Comparison of ENCODE assay signal across 8 mouse cellular contexts in the genomic region with DNA sequence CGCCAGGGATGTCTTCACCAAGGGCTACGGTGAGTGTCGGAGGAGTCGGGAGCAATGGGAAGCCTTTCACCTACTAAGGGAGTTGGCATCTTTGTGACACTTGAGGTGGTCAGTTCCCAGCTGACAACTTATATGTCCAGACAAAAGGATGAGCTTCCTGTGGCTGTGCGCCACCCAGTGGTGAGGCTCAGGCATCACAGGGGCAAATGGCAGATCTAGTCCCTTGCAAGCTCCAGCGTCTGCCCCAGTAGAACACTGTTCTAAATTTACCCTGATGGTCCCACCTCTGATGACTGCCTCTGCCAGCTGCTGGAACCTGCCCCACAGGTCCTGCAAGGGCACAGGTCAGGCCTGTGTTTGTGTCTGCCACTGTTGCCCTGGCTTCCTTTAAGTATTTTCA. TPM values are rescaled to one million over a fixed set of nuclear protein-coding genes. Genes with fewer than 3 reads are reported as not detected.
A peak's percentile ranks its signal among the peaks of the same experiment; 100 is the strongest.
DNase-seq lines count a peak whose midpoint lies in the region; ATAC-seq and TF ChIP-seq lines count a peak whose summit lies in the region.

No protein-coding gene starts in this region.

- ATAC-seq in midbrain, postnatal 0 days (ENCODE audit: low FRiP score) = no peak
- ATAC-seq in stomach, embryonic 16.5 days (ENCODE audit: insufficient read depth, low FRiP score) = peak; percentile 5; the same call in 1 of the 2 replicates

- H3K4me1 ChIP-seq in midbrain, postnatal 0 days (ENCODE audit: insufficient read depth, low read length) = no peaks in the 10 kb centered on the region
- peaks cover 11% of the 10 kb centered on the region for H3K4me1 ChIP-seq in stomach, embryonic 16.5 days (ENCODE audit: control insufficient read depth, insufficient read depth, low read length)

- H3K4me2 ChIP-seq in midbrain, postnatal 0 days (ENCODE audit: low read depth, low read length, poor library complexity, severe bottlenecking) = no peak overlapping the region
- no peak overlapping the region for H3K4me2 ChIP-seq in stomach, embryonic 16.5 days (ENCODE audit: low read depth, low read length)

- intact Hi-C loops in gastrocnemius, postnatal 36 days (cut with DNase I) = no loop called here

- TF ChIP-seq CTCF in midbrain, postnatal 0 days (IDR thresholded peaks at IDR 0.05) = peak; percentile 80

- H3K9ac ChIP-seq in midbrain, postnatal 0 days (replicated peaks; ENCODE audit: low read length, poor library complexity, severe bottlenecking) = no peak overlapping the region
- no peak overlapping the region for H3K9ac ChIP-seq in stomach, embryonic 16.5 days (ENCODE audit: low read length)

- no peaks in the 10 kb centered on the region for H3K9me3 ChIP-seq in midbrain, postnatal 0 days (ENCODE audit: low read length)
- H3K9me3 ChIP-seq in stomach, embryonic 16.5 days (replicated peaks; ENCODE audit: control insufficient read depth, low read length) = no peaks in the 10 kb centered on the region

- DNase-seq in cerebellum, postnatal 14 days = peak; percentile 69 to 78
- no peak for DNase-seq in cerebellum, adult 9-10 months
- DNase-seq in B cell, adult 2 months = peak; percentile 71
- DNase-seq in adrenal gland, postnatal 4 days (ENCODE audit: low spot score in 2 of 2) = peak; percentile 39 to 49
- peak; percentile 68 for DNase-seq in gastrocnemius, postnatal 36 days
- DNase-seq in kidney, postnatal 10 days = peak; percentile 78
- DNase-seq in midbrain, postnatal 0 days (ENCODE audit: low spot score) = peak; percentile 58

- H3K36me3 ChIP-seq in midbrain, postnatal 0 days (ENCODE audit: insufficient read depth, low read length) = peaks cover 24% of the 10 kb centered on the region
- peaks cover 27% of the 10 kb centered on the region for H3K36me3 ChIP-seq in stomach, embryonic 16.5 days (ENCODE audit: control insufficient read depth, insufficient read depth, low read length)

- WGBS in midbrain, postnatal 0 days = 71% methylated on average over 6 of the region's 6 CpGs
- WGBS in stomach, embryonic 16.5 days = 62% methylated on average over 6 of the region's 6 CpGs

- H3K4me3 ChIP-seq in midbrain, postnatal 0 days (ENCODE audit: low read depth, low read length) = no peak overlapping the region
- H3K4me3 ChIP-seq in stomach, embryonic 16.5 days (replicated peaks; ENCODE audit: low read length) = no peak overlapping the region

- H3K27me3 ChIP-seq in midbrain, postnatal 0 days (ENCODE audit: insufficient read depth, low read length) = no peaks in the 10 kb centered on the region
- no peaks in the 10 kb centered on the region for H3K27me3 ChIP-seq in stomach, embryonic 16.5 days (ENCODE audit: control insufficient read depth, insufficient read depth, low read length)

- H3K27ac ChIP-seq in midbrain, postnatal 0 days (ENCODE audit: low read depth, low read length) = no peak overlapping the region
- H3K27ac ChIP-seq in stomach, embryonic 16.5 days (ENCODE audit: low read length) = no peak overlapping the region

RNA-seq across cellular contexts. Expression of gene Vdac1, which starts 13.7 kb away (rescaled TPM):
- 100 to 1,000 TPM; 323 to 340 TPM for total RNA-seq in adrenal gland, postnatal 4 days (2021)
- total RNA-seq in gastrocnemius, postnatal 36 days (2021) = 1,000 to 10,000 TPM; 1,307 to 1,453 TPM
- total RNA-seq in midbrain, postnatal 0 days (2014; rRNA removed) = 337 and 343 TPM in 2 replicates
- polyA plus RNA-seq in midbrain, postnatal 0 days (2015; fragmentation: Nextera tagmentation; extraction: Ambion mirVana) = 412 and 433 TPM in 2 replicates
- 280 and 325 TPM in 2 replicates for polyA plus RNA-seq in stomach, embryonic 16.5 days (2015; fragmentation: Nextera tagmentation; extraction: Ambion mirVana)

RNA-seq across cellular contexts. Expression of gene 9530068E07Rik, which starts 21.9 kb away (rescaled TPM):
- total RNA-seq in adrenal gland, postnatal 4 days (2021) = 100 to 1,000 TPM; 181 to 192 TPM
- 10 to 100 TPM; 41.4 to 47.0 TPM for total RNA-seq in gastrocnemius, postnatal 36 days (2021)
- 125 and 127 TPM in 2 replicates for total RNA-seq in midbrain, postnatal 0 days (2014; rRNA removed)
- polyA plus RNA-seq in midbrain, postnatal 0 days (2015; fragmentation: Nextera tagmentation; extraction: Ambion mirVana) = 133 and 134 TPM in 2 replicates
- polyA plus RNA-seq in stomach, embryonic 16.5 days (2015; fragmentation: Nextera tagmentation; extraction: Ambion mirVana) = 187 and 200 TPM in 2 replicates
